In genomic region chr11:77520601-77521529, GRCm38 (mm10) we compare ENCODE assay signal across 10 mouse cellular contexts. TPM values are rescaled to one million over a fixed set of nuclear protein-coding genes. Genes with fewer than 3 reads are reported as not detected.
DNase-seq lines count a peak whose midpoint lies in the region; ATAC-seq and TF ChIP-seq lines count a peak whose summit lies in the region.
"Had no signal": no experiment of that assay in that cellular context is flagged by ENCODE, and none has a peak within 500 bp of the region (broad histone marks: within the 10 kb centered on the region; RNA-seq: fewer than 3 reads in every experiment).

No protein-coding gene starts in this region.

- ATAC-seq in G1E (ENCODE audit: extremely low read depth, insufficient number of reproducible peaks, low FRiP score, poor library complexity, severe bottlenecking) = no peak
- peak; percentile 63 for ATAC-seq in monocyte, adult 5-6 weeks (replicated peaks; ENCODE audit: insufficient number of reproducible peaks, low FRiP score, low TSS enrichment, poor library complexity, severe bottlenecking)
- ATAC-seq in intestine, embryonic 16.5 days = no peak

- 53% methylated on average over 5 of the region's 5 CpGs for WGBS in heart, embryonic 10.5 days
- 59% methylated on average over 5 of the region's 5 CpGs for WGBS in intestine, embryonic 16.5 days

- no peaks in the 10 kb centered on the region for H3K9me3 ChIP-seq in heart, embryonic 10.5 days
- no peaks in the 10 kb centered on the region for H3K9me3 ChIP-seq in G1E (replicated peaks)
- no peaks in the 10 kb centered on the region for H3K9me3 ChIP-seq in intestine, embryonic 16.5 days (ENCODE audit: control insufficient read depth, low read length)
- H3K9me3 ChIP-seq: heart, embryonic 15.5 days; midbrain, embryonic 10.5 days had no signal

- TF ChIP-seq CTCF in G1E (IDR thresholded peaks at IDR 0.05; ENCODE audit: low read depth, low read length) = no peak
- TF ChIP-seq CTCF in brain, embryonic 14.5 days (IDR thresholded peaks at IDR 0.05; ENCODE audit: borderline replicate concordance, extremely low read depth, insufficient read depth, insufficient read length) = no peak

- no peak for TF ChIP-seq POLR2A in brain, embryonic 14.5 days (IDR thresholded peaks at IDR 0.05; ENCODE audit: borderline replicate concordance, extremely low read depth, insufficient read depth, insufficient read length, poor library complexity, severe bottlenecking)

- no peaks in the 10 kb centered on the region for H3K36me3 ChIP-seq in heart, embryonic 10.5 days
- no peaks in the 10 kb centered on the region for H3K36me3 ChIP-seq in G1E (replicated peaks)
- no peaks in the 10 kb centered on the region for H3K36me3 ChIP-seq in intestine, embryonic 16.5 days (ENCODE audit: control insufficient read depth, insufficient read depth, low read length)
- H3K36me3 ChIP-seq: heart, embryonic 15.5 days; midbrain, embryonic 10.5 days had no signal

- H3K4me2 ChIP-seq in intestine, embryonic 16.5 days (ENCODE audit: low read depth, low read length) = no peak overlapping the region
- H3K4me2 ChIP-seq: heart, embryonic 15.5 days had no signal

- peak; percentile 45 for DNase-seq in heart, adult 8-10 months (ENCODE audit: low spot score)
- DNase-seq in heart, embryonic 10.5 days (ENCODE audit: low spot score) = no peak
- peak; percentile 64 for DNase-seq in G1E (ENCODE audit: low spot score)
- peak; percentile 71 for DNase-seq in brain, embryonic 14.5 days (ENCODE audit: low read depth)
- DNase-seq in kidney, adult 8-10 months = no peak
- DNase-seq: layer of hippocampus, postnatal 36 days had no signal

- no peak overlapping the region for H3K4me3 ChIP-seq in heart, embryonic 10.5 days
- H3K4me3 ChIP-seq in G1E (ENCODE audit: low read depth, low read length) = no peak overlapping the region
- H3K4me3 ChIP-seq in intestine, embryonic 16.5 days (ENCODE audit: low read length) = no peak overlapping the region
- H3K4me3 ChIP-seq: heart, embryonic 15.5 days; midbrain, embryonic 10.5 days had no signal

- peaks cover 27% of the 10 kb centered on the region for H3K27me3 ChIP-seq in heart, embryonic 10.5 days (ENCODE audit: insufficient read depth, poor library complexity, severe bottlenecking)
- H3K27me3 ChIP-seq in G1E (ENCODE audit: insufficient read depth, low read length) = peaks cover 43% of the 10 kb centered on the region
- 0 out of 2 replicates have a peak, but pooled peaks cover 4% of the 10 kb centered on the region for H3K27me3 ChIP-seq in intestine, embryonic 16.5 days (replicated peaks; ENCODE audit: control insufficient read depth, insufficient read depth, low read length)

- peaks cover 13% of the 10 kb centered on the region for H3K4me1 ChIP-seq in heart, embryonic 10.5 days
- peaks cover 27% of the 10 kb centered on the region for H3K4me1 ChIP-seq in G1E (ENCODE audit: insufficient read depth, low read depth, low read length)
- peaks cover 5% of the 10 kb centered on the region for H3K4me1 ChIP-seq in intestine, embryonic 16.5 days (ENCODE audit: control insufficient read depth, insufficient read depth, low read length)

- no peak overlapping the region for H3K27ac ChIP-seq in heart, embryonic 10.5 days
- H3K27ac ChIP-seq in intestine, embryonic 16.5 days (ENCODE audit: low read length) = no peak overlapping the region
- H3K27ac ChIP-seq: heart, embryonic 15.5 days had no signal

- H3K9ac ChIP-seq in intestine, embryonic 16.5 days (ENCODE audit: low read depth, low read length) = no peak overlapping the region
- H3K9ac ChIP-seq: heart, embryonic 15.5 days had no signal

RNA-seq across cellular contexts. Expression of gene Gm10392, which starts 1.9 kb away (rescaled TPM):
- not detected for total RNA-seq in heart, adult 8-10 months (2022)
- polyA plus RNA-seq in heart, embryonic 10.5 days (2016; fragmentation: Nextera tagmentation; extraction: Ambion mirVana) = 0.11 TPM in 1 of 2 replicates, not detected in the other
- total RNA-seq in G1E (2014; fragmentation: Nextera tagmentation) (not detected in 2 replicates), G1E (2017) (0.12 and 0.38 TPM in 2 replicates)
- polyA plus RNA-seq in G1E (2012) = not detected in 2 replicates
- not detected in 2 replicates for polyA plus RNA-seq in brain, embryonic 14.5 days (2012; rRNA removed)
- total RNA-seq in monocyte, adult 5-6 weeks (2017) = not detected in 3 replicates
- 0.10 and 0.12 TPM in 2 replicates for polyA plus RNA-seq in intestine, embryonic 16.5 days (2015; fragmentation: Nextera tagmentation; extraction: Ambion mirVana)
- total RNA-seq: layer of hippocampus, postnatal 36 days had no signal

RNA-seq across cellular contexts. Expression of gene Trp53i13, which starts 5.1 kb away (rescaled TPM):
- 10 to 100 TPM; 10.5 to 12.4 (median 11.4) TPM for total RNA-seq in heart, adult 8-10 months (2022)
- 25.2 and 30.2 TPM in 2 replicates for polyA plus RNA-seq in heart, embryonic 10.5 days (2016; fragmentation: Nextera tagmentation; extraction: Ambion mirVana)
- 1.4 and 7.0 TPM in 2 replicates for total RNA-seq in G1E (2014; fragmentation: Nextera tagmentation)
- total RNA-seq in G1E (2017) = 0.71 and 1.4 TPM in 2 replicates
- 5.4 and 6.0 TPM in 2 replicates for polyA plus RNA-seq in G1E (2012)
- polyA plus RNA-seq in brain, embryonic 14.5 days (2012; rRNA removed) = 11.6 and 16.6 TPM in 2 replicates
- 0.68 TPM in 1 of 3 replicates, not detected in the others for total RNA-seq in monocyte, adult 5-6 weeks (2017)
- polyA plus RNA-seq in intestine, embryonic 16.5 days (2015; fragmentation: Nextera tagmentation; extraction: Ambion mirVana) = 24.1 and 24.3 TPM in 2 replicates

RNA-seq across cellular contexts. Expression of gene Abhd15, which starts 5.9 kb away (rescaled TPM):
- total RNA-seq in heart, adult 8-10 months (2022) = 1 to 10 TPM; 1.7 to 3.2 (median 2.2) TPM
- 1.6 and 1.9 TPM in 2 replicates for polyA plus RNA-seq in heart, embryonic 10.5 days (2016; fragmentation: Nextera tagmentation; extraction: Ambion mirVana)
- total RNA-seq in G1E (2014; fragmentation: Nextera tagmentation) (0.30 TPM in 1 of 2 replicates, not detected in the other), G1E (2017) (0.12 and 0.27 TPM in 2 replicates)
- polyA plus RNA-seq in G1E (2012) = 0.29 and 0.34 TPM in 2 replicates
- polyA plus RNA-seq in brain, embryonic 14.5 days (2012; rRNA removed) = 0.57 and 0.75 TPM in 2 replicates
- total RNA-seq in monocyte, adult 5-6 weeks (2017) = 3.7 to 13.8 TPM (median 7.7 TPM) in 3 replicates
- polyA plus RNA-seq in intestine, embryonic 16.5 days (2015; fragmentation: Nextera tagmentation; extraction: Ambion mirVana) = 4.0 and 4.7 TPM in 2 replicates

RNA-seq across cellular contexts. Expression of gene Git1, which starts 27.5 kb away (rescaled TPM):
- 10 to 100 TPM; 53.5 to 63.3 (median 57.1) TPM for total RNA-seq in heart, adult 8-10 months (2022)
- polyA plus RNA-seq in heart, embryonic 10.5 days (2016; fragmentation: Nextera tagmentation; extraction: Ambion mirVana) = 9.0 and 11.9 TPM in 2 replicates
- total RNA-seq in G1E (2014; fragmentation: Nextera tagmentation) (42.8 and 51.4 TPM in 2 replicates), G1E (2017) (9.5 and 9.6 TPM in 2 replicates)
- 90.7 and 98.0 TPM in 2 replicates for polyA plus RNA-seq in G1E (2012)
- polyA plus RNA-seq in brain, embryonic 14.5 days (2012; rRNA removed) = 71.0 and 104 TPM in 2 replicates
- 10.6 to 14.7 TPM (median 13.6 TPM) in 3 replicates for total RNA-seq in monocyte, adult 5-6 weeks (2017)
- 12.2 and 12.8 TPM in 2 replicates for polyA plus RNA-seq in intestine, embryonic 16.5 days (2015; fragmentation: Nextera tagmentation; extraction: Ambion mirVana)

RNA-seq across cellular contexts. Expression of gene Ankrd13b, which starts 31.4 kb away (rescaled TPM):
- 10 to 100 TPM in 2 of 4 experiments, 1 to 10 TPM in 2; 7.5 to 11.6 (median 9.9) TPM for total RNA-seq in heart, adult 8-10 months (2022)
- polyA plus RNA-seq in heart, embryonic 10.5 days (2016; fragmentation: Nextera tagmentation; extraction: Ambion mirVana) = 2.5 and 3.5 TPM in 2 replicates
- total RNA-seq in G1E (2014; fragmentation: Nextera tagmentation) (1.3 TPM in 1 of 2 replicates, not detected in the other), G1E (2017) (0.12 TPM in 1 of 2 replicates, not detected in the other)
- 0.36 and 0.41 TPM in 2 replicates for polyA plus RNA-seq in G1E (2012)
- polyA plus RNA-seq in brain, embryonic 14.5 days (2012; rRNA removed) = 280 and 349 TPM in 2 replicates
- total RNA-seq in monocyte, adult 5-6 weeks (2017) = 0.58 TPM in 1 of 3 replicates, not detected in the others
- 1.6 and 1.7 TPM in 2 replicates for polyA plus RNA-seq in intestine, embryonic 16.5 days (2015; fragmentation: Nextera tagmentation; extraction: Ambion mirVana)

Comparison
In these comparisons a context has a peak if more than half of its experiments do, and no peak if none do; other contexts are left out.
1. DNase-seq: peak in heart, adult 8-10 months (single experiment), G1E (single experiment) and brain, embryonic 14.5 days (single experiment); none in heart, embryonic 10.5 days (single experiment) and kidney, adult 8-10 months (0 of 2).